Mouse (Mus musculus) gastrocnemius, postnatal 14 days (tissue): Measurements from ENCODE around the gene Gm21762. TPM values are rescaled to one million over a fixed set of nuclear protein-coding genes. Genes with fewer than 3 reads are reported as not detected.
"Not testable (repeated sequence)": the region's sequence is repeated elsewhere in the genome, so short reads cannot be mapped to it uniquely, and the experiment has no call there.

Source experiments
- DNase-seq: peaks from one replicate; pipeline ENCODE4 v3.0.0; 2021; ENCODE audit warnings: mixed read lengths
- intact Hi-C: fragments of 180-260 bp; cut with DNase I; formaldehyde crosslinking; loops from one replicate; pipeline ENCODE4 v1.15.1; 2025; ENCODE audit warnings: low total_unique reads
- long read RNA-seq, 2 experiments: library from polyadenylated mRNA; stranded (forward); transcript quantifications; one replicate each; pipeline ENCODE4 v2.0.0; 2021
- total RNA-seq, 2 experiments: library from RNA; stranded (reverse); gene quantifications; 2 replicates each; pipeline ENCODE4 v1.2.3; 2021

Gene Gm21762
- total RNA-seq, result not detected
- long read RNA-seq, experiment 1, result 0 reads
- long read RNA-seq, experiment 2, result 0 reads

GRCm38 (mm10) chr13:120215847-120216246 lies at the start of gene Gm21762:
Gene Gm21762, minus strand, starts transcription at chr13:120215947.
- intact Hi-C loops, result not testable (repeated sequence)

GRCm38 (mm10) chr13:120262870-120263269 lies 47.1 kb upstream of the Gm21762 start, which contains the start of gene AF067061:
Gene AF067061, plus strand, starts transcription at chr13:120263114.
- DNase-seq, intact Hi-C loops: not testable (repeated sequence)

More at GRCm38 (mm10) chr13:120215847-120216246, at the start of gene Gm21762:
- DNase-seq, result not testable (repeated sequence)

GRCm38 (mm10) chr13:120259718-120260117 lies 44.0 kb upstream of the Gm21762 start:
- DNase-seq, intact Hi-C loops: not testable (repeated sequence)

- DNase-seq, intact Hi-C loops: not testable (repeated sequence)
Measured at GRCm38 (mm10) chr13:120258817-120259658, 43.3 kb upstream of the Gm21762 start.

- DNase-seq, intact Hi-C loops: not testable (repeated sequence)
Measured at GRCm38 (mm10) chr13:120251208-120251924, 35.6 kb upstream of the Gm21762 start.

GRCm38 (mm10) chr13:120238811-120239210 lies 23.1 kb upstream of the Gm21762 start, which contains the start of gene Gm21731:
Gene Gm21731, plus strand, starts transcription at chr13:120239111.
- intact Hi-C loops, DNase-seq: not testable (repeated sequence)

- DNase-seq, intact Hi-C loops: not testable (repeated sequence)
Measured at GRCm38 (mm10) chr13:120232447-120233049, 16.8 kb upstream of the Gm21762 start.

GRCm38 (mm10) chr13:120231798-120232197 lies 16.1 kb upstream of the Gm21762 start:
- intact Hi-C loops, DNase-seq: not testable (repeated sequence)

GRCm38 (mm10) chr13:120223012-120223659 lies 7.4 kb upstream of the Gm21762 start:
- DNase-seq, intact Hi-C loops: not testable (repeated sequence)

- intact Hi-C loops, DNase-seq: not testable (repeated sequence)
Measured at GRCm38 (mm10) chr13:120220922-120221321, 5.2 kb upstream of the Gm21762 start.

- intact Hi-C loops, DNase-seq: not testable (repeated sequence)
Measured at GRCm38 (mm10) chr13:120196189-120196821, 19.4 kb downstream of the Gm21762 start.

- DNase-seq, intact Hi-C loops: not testable (repeated sequence)
Measured at GRCm38 (mm10) chr13:120172133-120172532, 43.6 kb downstream of the Gm21762 start, which contains the start of gene Gm21818. Gene Gm21818, plus strand, starts transcription at chr13:120172433.

- DNase-seq, intact Hi-C loops: not testable (repeated sequence)
Measured at GRCm38 (mm10) chr13:120168301-120168700, 47.4 kb downstream of the Gm21762 start.

Other genes with a start within 250 kb of the Gm21762 start
- not detected for gene Gm36079, start 188.9 kb downstream of the Gm21762 start, total RNA-seq
- gene Gm21188, start 163.8 kb downstream of the Gm21762 start, total RNA-seq, result under 1 TPM; 0.12 to 0.24 TPM
- gene Gm20767, start 75.7 kb downstream of the Gm21762 start, total RNA-seq, result not detected
- gene Gm21818, start 43.5 kb downstream of the Gm21762 start, total RNA-seq, result not detected
- not detected for gene Gm21731, start 23.2 kb upstream of the Gm21762 start, total RNA-seq
- gene AF067061, start 47.2 kb upstream of the Gm21762 start, total RNA-seq, result not detected
- not detected for gene BC147527, start 84.4 kb upstream of the Gm21762 start, total RNA-seq
- not detected for gene Tcstv3, start 100.9 kb upstream of the Gm21762 start, total RNA-seq